Mouse (Mus musculus) C2C12 (cell line): ENCODE data around the gene Luzp1. TPM values are rescaled to one million over a fixed set of nuclear protein-coding genes. Genes with fewer than 3 reads are reported as not detected.

Source experiments
- H3K27me3 ChIP-seq: one replicate; pipeline ENCODE4 v1.6.1; 2011; ENCODE audit not compliant: control insufficient read depth, insufficient read depth, insufficient read length
- H3K36me3 ChIP-seq: one replicate; pipeline ENCODE4 v1.6.1; 2011; ENCODE audit not compliant: control insufficient read depth, insufficient read depth
- H3K4me3 ChIP-seq: one replicate; pipeline ENCODE4 v1.5.1; 2011; ENCODE audit warnings: mild to moderate bottlenecking, control low read depth; ENCODE audit not compliant: poor library complexity, insufficient read depth, severe bottlenecking
- H3K79me2 ChIP-seq: one replicate; pipeline ENCODE4 v1.6.1; 2011; ENCODE audit not compliant: control insufficient read depth, insufficient read depth
- H3K79me3 ChIP-seq: one replicate; pipeline ENCODE4 v1.6.1; 2011; ENCODE audit warnings: low read depth, control low read depth
- H3ac ChIP-seq: one replicate; pipeline ENCODE3; 2011; ENCODE audit warnings: low read depth; ENCODE audit not compliant: control insufficient read depth, insufficient read length
- CEBPB ChIP-seq: IDR thresholded peaks from one replicate; pipeline ENCODE4 v1.6.1; 2011; ENCODE audit warnings: low read depth, mild to moderate bottlenecking, control low read depth, moderate library complexity
- CTCF ChIP-seq: IDR thresholded peaks from one replicate; pipeline ENCODE4 v1.5.1; 2011; ENCODE audit not compliant: control insufficient read depth, insufficient read depth, insufficient read length
- FOSL1 ChIP-seq: IDR thresholded peaks from one replicate; pipeline ENCODE4 v1.8.0; 2011; ENCODE audit warnings: mild to moderate bottlenecking, low read length; ENCODE audit not compliant: poor library complexity, insufficient read depth, severe bottlenecking
- MAX ChIP-seq: IDR thresholded peaks from one replicate; pipeline ENCODE4 v1.6.1; 2011; ENCODE audit warnings: mild to moderate bottlenecking, control low read depth
- MYOD1 ChIP-seq: IDR thresholded peaks from one replicate; pipeline ENCODE4 v1.6.1; 2011; ENCODE audit warnings: low read depth; ENCODE audit not compliant: control insufficient read depth, insufficient read length
- MYOG ChIP-seq: IDR thresholded peaks from one replicate; pipeline ENCODE4 v1.6.1; 2011; ENCODE audit not compliant: control insufficient read depth, insufficient read length; ENCODE audit errors: extremely low read depth
- USF1 ChIP-seq: IDR thresholded peaks from one replicate; pipeline ENCODE4 v1.6.1; 2011; ENCODE audit warnings: low read depth, mild to moderate bottlenecking, control low read depth, moderate library complexity
- polyA plus RNA-seq: library from polyadenylated mRNA; unstranded; fragments of >200 nt; fragmentation: generic; extraction: Trizol; gene quantifications from one replicate; pipeline ENCODE4 v1.2.1, GENCODE M21; 2012; ENCODE audit warnings: missing spikeins

Gene Luzp1
- polyA plus RNA-seq, 1 experiment: 16.1 TPM

DNA sequence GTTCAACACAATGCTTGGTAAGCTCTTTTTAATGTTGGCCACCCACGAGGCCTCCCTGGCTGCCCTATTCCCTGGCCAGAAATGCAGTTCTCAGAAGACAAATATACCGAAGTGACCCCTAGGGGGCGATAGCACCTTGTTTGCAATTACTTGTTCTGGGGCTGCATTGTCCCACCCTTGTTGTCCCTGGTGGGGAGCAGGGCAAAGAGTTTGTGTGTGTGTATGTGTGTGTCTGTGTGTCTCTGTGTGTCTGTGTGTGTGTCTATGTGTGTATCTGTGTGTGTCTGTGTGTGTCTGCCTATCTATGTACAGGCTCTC is 38.2 kb upstream of the Luzp1 start:
- Histone ChIP-seq H3K79me2 (no peaks in the 10 kb centered on the region), H3K79me3 (no peaks in the 10 kb centered on the region), H3K4me3 (no peak overlapping the region), H3K27me3 (no peaks in the 10 kb centered on the region), H3K36me3 (no peaks in the 10 kb centered on the region), H3ac (no peak overlapping the region)
- no peak for TF ChIP-seq MYOG
- no peak for TF ChIP-seq MAX
- TF ChIP-seq CEBPB: no peak

DNA sequence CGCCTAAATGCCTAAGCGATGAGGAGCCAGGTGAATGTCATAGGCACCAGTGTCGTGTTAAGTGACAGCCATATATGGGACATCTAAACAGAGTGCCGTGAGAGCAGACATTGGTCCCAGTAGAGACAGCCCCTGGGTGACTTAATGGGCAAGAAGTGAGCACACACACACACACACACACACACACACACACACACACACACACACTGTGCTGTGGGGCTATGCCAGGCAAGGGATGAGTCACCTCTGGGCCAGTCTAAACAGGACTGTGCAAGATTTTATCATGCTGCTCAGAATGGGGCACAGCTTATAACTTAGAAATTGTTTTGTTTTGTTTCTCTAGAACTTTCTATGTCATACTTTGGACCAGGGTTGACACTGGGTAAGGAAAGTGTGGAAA is 35.5 kb upstream of the Luzp1 start:
- Histone ChIP-seq H3K79me2 (no peaks in the 10 kb centered on the region), H3K27me3 (no peaks in the 10 kb centered on the region), H3K36me3 (no peaks in the 10 kb centered on the region), H3K79me3 (no peaks in the 10 kb centered on the region), H3ac (no peak overlapping the region), H3K4me3 (no peak overlapping the region)
- TF ChIP-seq MYOD1 (peak; percentile 17), USF1 (no peak), CTCF (no peak), FOSL1 (peak; percentile 85), MAX (peak; percentile 71), MYOG (no peak), CEBPB (no peak)

DNA sequence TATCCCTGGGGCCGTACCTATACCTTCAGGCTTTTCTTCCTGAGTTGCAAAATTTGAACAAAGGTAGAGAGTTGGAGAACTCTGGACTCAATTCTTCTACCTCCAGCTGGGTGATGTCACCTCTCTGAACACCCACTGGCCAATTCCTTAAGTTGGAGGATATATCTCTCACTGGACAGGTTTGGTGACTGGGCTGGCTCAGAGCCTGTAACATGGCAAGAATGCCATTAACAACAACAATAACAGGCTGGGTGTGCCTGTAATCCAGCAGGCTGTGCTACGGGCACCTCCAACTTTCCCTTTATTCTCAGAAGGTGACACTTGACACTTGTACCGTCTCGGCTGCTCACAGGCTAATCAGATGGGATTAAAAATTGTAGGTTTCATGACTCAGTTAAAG is 30.5 kb upstream of the Luzp1 start:
- TF ChIP-seq USF1: no peak
- no peak for TF ChIP-seq MYOG
- TF ChIP-seq MYOD1: no peak
- no peak for TF ChIP-seq MAX
- TF ChIP-seq CEBPB: no peak
- no peak for TF ChIP-seq CTCF
- Histone ChIP-seq H3ac (no peak overlapping the region), H3K4me3 (no peak overlapping the region), H3K36me3 (no peaks in the 10 kb centered on the region), H3K27me3 (no peaks in the 10 kb centered on the region), H3K79me2 (no peaks in the 10 kb centered on the region), H3K79me3 (no peaks in the 10 kb centered on the region)

GRCm38 (mm10) chr4:136441354-136442043 is 28.1 kb upstream of the Luzp1 start:
- H3K27me3 ChIP-seq: no peaks in the 10 kb centered on the region
- no peaks in the 10 kb centered on the region for H3K36me3 ChIP-seq
- H3K79me3 ChIP-seq: no peaks in the 10 kb centered on the region
- no peaks in the 10 kb centered on the region for H3K79me2 ChIP-seq
- TF ChIP-seq MAX (peak; percentile 10), CTCF (no peak), FOSL1 (peak; percentile 33), MYOD1 (peak; percentile 48)
- H3K4me3 ChIP-seq: no peak overlapping the region
- H3ac ChIP-seq: no peak overlapping the region

- Histone ChIP-seq H3K36me3 (no peaks in the 10 kb centered on the region), H3K27me3 (no peaks in the 10 kb centered on the region), H3ac (no peak overlapping the region), H3K79me3 (no peaks in the 10 kb centered on the region), H3K4me3 (no peak overlapping the region), H3K79me2 (no peaks in the 10 kb centered on the region)
- TF ChIP-seq CTCF (no peak), MYOD1 (no peak), MYOG (no peak), MAX (no peak), USF1 (no peak), CEBPB (no peak), FOSL1 (no peak)
Observed at GRCm38 (mm10) chr4:136444561-136444960, 25.0 kb upstream of the Luzp1 start.

- Histone ChIP-seq H3K79me2 (no peaks in the 10 kb centered on the region), H3ac (no peak overlapping the region), H3K27me3 (no peaks in the 10 kb centered on the region), H3K36me3 (no peaks in the 10 kb centered on the region), H3K79me3 (no peaks in the 10 kb centered on the region), H3K4me3 (no peak overlapping the region)
- TF ChIP-seq FOSL1: no peak
- TF ChIP-seq MAX: no peak
- no peak for TF ChIP-seq MYOD1
- no peak for TF ChIP-seq USF1
- no peak for TF ChIP-seq CTCF
- no peak for TF ChIP-seq CEBPB
- TF ChIP-seq MYOG: no peak
Observed at GRCm38 (mm10) chr4:136449795-136450194, 19.8 kb upstream of the Luzp1 start.
